Mouse (Mus musculus): Measurements from ENCODE around the gene Pon3.
"Not testable (repeated sequence)": the region's sequence is repeated elsewhere in the genome, so short reads cannot be mapped to it uniquely, and the experiment has no call there.

GRCm38 (mm10) chr6:5223551-5223950 lies 32.5 kb downstream of the Pon3 start:
- not testable (repeated sequence) for TF ChIP-seq CTCF (IDR thresholded peaks at IDR 0.05; ENCODE audit: extremely low read depth, insufficient read depth, insufficient read length, insufficient replicate concordance); POLR2A (IDR thresholded peaks at IDR 0.05; ENCODE audit: low read depth, low read length)

Data from spleen, adult 2 months (tissue).